Mouse (Mus musculus) heart, adult 11 months (tissue): ENCODE data around the gene Tdrkh.

ENCODE experiments used
- DNase-seq: peaks from one replicate; pipeline ENCODE4 v3.0.0; 2022

Tdrkh gene

DNA sequence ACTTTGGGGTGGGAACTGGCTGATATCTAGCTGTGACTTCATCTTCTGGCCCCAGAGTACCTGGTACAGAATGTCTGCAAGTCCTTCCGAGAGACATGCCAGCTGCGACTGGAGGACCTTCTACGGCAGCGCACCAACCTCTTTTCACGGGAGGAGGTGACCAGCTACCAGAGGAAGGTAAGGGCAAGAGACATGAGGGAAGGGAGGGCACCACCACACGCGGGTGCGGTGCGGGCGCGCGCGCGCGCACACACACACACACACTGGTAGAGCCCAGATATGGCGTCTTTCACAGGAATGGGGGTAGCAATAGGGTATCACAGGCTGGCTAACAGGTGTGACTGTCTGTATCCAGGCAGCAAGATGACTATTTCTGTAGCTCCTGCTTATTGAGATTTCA is 23.7 kb upstream of the Tdrkh start:
- no peak for DNase-seq

DNA sequence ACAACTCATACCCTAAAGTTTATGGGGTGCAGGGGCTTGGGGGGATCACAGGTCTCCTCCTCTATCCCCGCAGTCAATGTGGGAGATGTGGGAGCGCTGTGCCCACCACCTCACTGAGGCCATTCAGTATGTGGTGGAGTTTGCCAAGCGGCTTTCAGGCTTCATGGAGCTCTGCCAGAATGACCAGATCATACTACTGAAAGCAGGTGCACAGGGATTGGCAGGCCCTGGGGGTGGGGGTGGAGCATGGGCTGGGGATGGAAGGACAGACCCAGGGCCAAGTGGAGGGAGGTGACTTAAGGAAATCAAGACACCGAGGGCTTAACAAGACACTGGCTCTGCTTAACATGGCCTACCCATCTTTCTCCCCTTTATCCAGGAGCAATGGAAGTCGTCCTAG is 22.1 kb upstream of the Tdrkh start:
- DNase-seq: no peak

GRCm38 (mm10) chr3:94392128-94392527 is 20.9 kb upstream of the Tdrkh start:
- DNase-seq: peak; percentile 74

GRCm38 (mm10) chr3:94393049-94393448 is 20.0 kb upstream of the Tdrkh start:
- DNase-seq: peak; percentile 83

GRCm38 (mm10) chr3:94396336-94396735 is 16.7 kb upstream of the Tdrkh start:
- peak; percentile 59 for DNase-seq

GRCm38 (mm10) chr3:94396851-94397250 is 16.2 kb upstream of the Tdrkh start:
- DNase-seq: peak; percentile 70

DNA sequence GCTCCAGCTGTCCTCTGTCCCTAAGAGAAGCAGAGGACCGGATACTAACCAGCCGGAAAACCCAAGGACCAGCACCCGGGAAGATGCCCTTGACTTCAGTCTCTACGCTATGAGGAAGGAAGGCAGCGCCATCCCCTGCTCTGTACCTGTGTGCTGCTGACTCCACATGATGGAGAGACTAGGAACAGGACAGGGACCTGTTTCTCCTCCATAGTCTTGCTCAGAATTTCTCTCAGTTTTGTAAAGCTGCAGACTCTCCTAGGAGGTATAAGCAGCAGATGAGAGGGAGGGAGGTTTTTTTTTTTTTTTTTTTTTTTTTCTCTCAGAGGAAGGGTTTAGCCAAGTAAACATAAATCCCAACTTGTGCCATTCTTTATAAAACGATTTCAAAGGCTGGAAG is 14.9 kb upstream of the Tdrkh start, which contains the start of gene Lingo4:
TSS of gene Lingo4 (plus strand) at position 301 of the 400 bp plus-strand sequence.
- peak; percentile 40 for DNase-seq

DNA sequence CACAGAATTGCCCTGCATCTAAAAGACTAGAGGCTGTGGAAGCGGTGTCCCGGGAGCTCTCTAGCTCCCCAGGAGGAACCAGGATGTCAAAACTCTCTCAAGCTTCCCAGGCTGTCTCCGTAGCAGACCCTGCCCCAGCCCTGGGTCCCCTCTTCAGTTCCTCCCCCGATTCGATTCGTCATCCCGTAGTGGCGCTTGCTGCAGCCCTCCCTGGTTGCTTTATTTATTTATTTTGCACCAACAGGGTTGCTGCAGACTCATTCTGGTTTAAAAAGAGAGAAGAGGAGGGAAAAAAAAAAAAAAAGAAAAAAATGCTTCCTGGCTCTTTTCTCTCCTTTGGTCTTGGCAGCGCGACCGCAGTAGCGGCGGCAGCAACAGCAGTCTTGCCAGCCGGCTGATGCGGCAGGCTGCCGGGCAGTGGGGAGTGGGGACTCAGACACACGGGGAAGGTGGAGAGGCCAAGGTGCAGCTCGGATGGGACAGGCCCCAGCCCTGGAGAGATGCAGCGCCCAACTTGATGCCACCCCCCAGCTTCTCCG is 14.1 kb upstream of the Tdrkh start:
- DNase-seq: peak; percentile 85

- DNase-seq: peak; percentile 63
Measured at GRCm38 (mm10) chr3:94399663-94400310, 13.3 kb upstream of the Tdrkh start.

- peak; percentile 59 for DNase-seq
Measured at GRCm38 (mm10) chr3:94402451-94402850, 10.6 kb upstream of the Tdrkh start.

- peak; percentile 82 for DNase-seq
Measured at GRCm38 (mm10) chr3:94404366-94405054, 8.6 kb upstream of the Tdrkh start.

GRCm38 (mm10) chr3:94405561-94405960 is 7.5 kb upstream of the Tdrkh start:
- peak; percentile 72 for DNase-seq

GRCm38 (mm10) chr3:94412530-94412929 is 543 bp upstream of the Tdrkh start:
- DNase-seq: no peak

- no peak for DNase-seq
Measured at GRCm38 (mm10) chr3:94430980-94431379, 17.9 kb downstream of the Tdrkh start.

DNA sequence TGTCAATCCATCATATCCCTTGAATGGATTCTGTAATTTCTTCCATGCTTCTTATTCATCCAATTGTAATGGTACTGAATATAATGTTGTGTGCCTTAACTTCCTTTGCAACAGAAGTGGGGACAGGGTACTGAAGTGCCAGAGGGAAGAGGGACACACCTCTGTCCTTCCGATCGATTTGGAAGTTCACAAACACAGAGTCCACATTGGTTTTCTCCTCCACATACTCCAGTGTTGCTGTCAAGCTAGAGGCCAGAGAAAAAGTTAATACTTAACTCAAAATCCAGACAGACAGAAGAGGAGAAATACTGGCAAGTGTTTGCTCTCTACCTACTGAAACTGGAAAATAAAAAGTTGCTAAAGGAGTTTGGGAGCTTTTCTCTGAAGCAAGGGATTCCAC is 21.2 kb downstream of the Tdrkh start:
- DNase-seq: peak; percentile 16

- peak; percentile 61 for DNase-seq
Measured at GRCm38 (mm10) chr3:94436420-94436819, 23.3 kb downstream of the Tdrkh start.

GRCm38 (mm10) chr3:94441182-94441581 is 28.1 kb downstream of the Tdrkh start:
- DNase-seq: peak; percentile 0

DNA sequence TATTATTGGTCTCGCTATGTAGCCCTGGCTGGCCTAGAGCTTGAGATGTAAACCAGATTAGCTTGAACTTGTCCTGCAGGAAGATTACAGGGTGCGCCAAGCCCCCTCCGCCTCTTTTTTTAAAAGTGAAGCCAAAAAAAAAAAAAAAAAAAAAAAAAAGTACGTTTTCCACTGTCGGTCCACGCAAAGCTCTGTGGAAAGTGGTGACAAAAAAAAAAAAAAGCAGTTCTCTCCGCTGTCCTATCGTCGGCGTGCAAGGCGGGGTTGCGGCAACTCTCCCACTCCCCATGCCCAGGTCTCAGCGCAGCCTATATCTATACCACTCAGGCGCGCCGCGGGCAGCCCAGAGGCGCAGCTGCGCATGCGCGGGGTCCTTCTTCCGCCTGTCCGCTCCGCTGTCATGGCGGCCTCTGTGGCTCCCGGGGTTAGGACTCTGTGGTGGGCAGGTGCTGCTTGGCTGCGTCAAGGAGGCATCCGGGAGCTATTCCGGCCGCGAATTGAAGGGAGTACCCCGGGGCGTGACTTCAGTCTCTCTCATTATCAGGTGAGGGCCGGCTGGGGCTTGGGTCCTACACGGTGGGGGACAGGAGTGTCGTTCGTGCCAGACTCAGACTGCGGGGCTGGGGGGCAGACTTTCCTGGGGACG is 30.0 kb downstream of the Tdrkh start, which contains the start of gene Mrpl9:
TSS of gene Mrpl9 (plus strand) at position 368 of the 646 bp plus-strand sequence.
- DNase-seq: peak; percentile 99

GRCm38 (mm10) chr3:94443597-94443964 is 30.5 kb downstream of the Tdrkh start, which contains the start of gene Oaz3:
Oaz3 (minus strand) TSS chr3:94443915.
- DNase-seq: no peak

DNA sequence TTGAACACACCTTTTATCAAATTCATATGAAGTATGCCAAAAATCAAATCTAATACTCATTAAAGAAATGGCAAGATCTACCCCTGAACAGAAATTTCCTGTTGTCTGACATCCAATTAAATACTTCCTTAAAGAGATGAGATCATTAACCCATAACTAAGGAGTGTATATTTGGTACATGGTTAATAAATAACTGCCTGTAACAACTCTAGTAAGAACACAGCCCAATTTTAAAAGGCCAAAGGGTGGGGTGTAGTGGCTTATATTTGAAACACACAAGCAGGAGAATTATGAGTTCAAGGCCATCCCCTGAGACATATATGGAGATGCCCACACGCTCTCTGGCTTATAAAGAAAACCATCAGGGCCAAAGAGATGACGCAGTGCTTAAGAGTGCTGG is 36.3 kb downstream of the Tdrkh start:
- DNase-seq: no peak

DNA sequence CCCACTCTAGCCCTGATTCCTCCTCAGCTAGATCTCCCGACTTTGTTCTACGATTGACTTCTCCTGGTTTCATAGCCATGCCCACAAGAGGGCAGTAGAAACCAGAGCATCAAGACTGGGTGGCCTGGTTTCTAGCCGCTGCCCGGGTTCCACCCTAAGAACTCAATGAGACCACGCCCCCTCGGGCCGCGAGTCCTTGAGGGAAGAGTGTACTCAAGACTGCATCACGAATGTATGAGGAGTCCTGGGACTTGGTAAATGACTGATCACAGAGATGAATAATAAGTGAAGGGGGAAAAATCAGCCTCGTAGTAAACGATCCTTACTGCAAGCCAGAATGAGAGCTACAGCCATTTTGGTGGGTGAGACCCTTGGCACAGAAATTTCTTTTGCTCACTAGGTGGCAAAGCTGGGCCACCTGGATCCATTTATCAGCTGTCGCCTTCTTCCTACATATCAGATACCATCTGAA is 43.5 kb downstream of the Tdrkh start:
- peak; percentile 96 for DNase-seq

GRCm38 (mm10) chr3:94457055-94457454 is 44.0 kb downstream of the Tdrkh start:
- no peak for DNase-seq

- DNase-seq: no peak
Measured at GRCm38 (mm10) chr3:94459834-94460233, 46.8 kb downstream of the Tdrkh start.
